Mouse (Mus musculus) hindbrain, postnatal 0 days (tissue): Measurements from ENCODE around the gene Rasal1. TPM values are rescaled to one million over a fixed set of nuclear protein-coding genes. Genes with fewer than 3 reads are reported as not detected.
A peak's percentile ranks its signal among the peaks of the same experiment; 100 is the strongest.

Experiments used
- ATAC-seq: fragments of 200-750 bp; cut with Nextera tagmentation; 2 replicates; pipeline ENCODE4 v1.8.0; 2017; ENCODE audit warnings: mild to moderate bottlenecking, moderate TSS enrichment, moderate library complexity
- DNase-seq: peaks from one replicate; pipeline ENCODE4 v3.0.0-alpha.2; 2015; ENCODE audit warnings: low spot score
- H3K27ac ChIP-seq: fragments of 300-500 bp; sonication (generic); 2 replicates; pipeline ENCODE4 v1.5.1; 2014; ENCODE audit warnings: mild to moderate bottlenecking
- H3K27me3 ChIP-seq: fragments of 300-500 bp; sonication (generic); 2 replicates; pipeline ENCODE4 v1.6.1; 2014; ENCODE audit warnings: low read length, mixed read lengths; ENCODE audit not compliant: insufficient read depth
- H3K36me3 ChIP-seq: fragments of 300-500 bp; sonication (generic); 2 replicates; pipeline ENCODE4 v1.6.1; 2014; ENCODE audit warnings: low read length, mixed read lengths; ENCODE audit not compliant: insufficient read depth
- H3K4me1 ChIP-seq: fragments of 300-500 bp; sonication (generic); 2 replicates; pipeline ENCODE4 v1.6.1; 2014; ENCODE audit warnings: antibody characterized with exemption, low read length, mixed read lengths; ENCODE audit not compliant: insufficient read depth
- H3K4me2 ChIP-seq: fragments of 300-500 bp; sonication (generic); 2 replicates; pipeline ENCODE4 v1.6.1; 2014; ENCODE audit warnings: low read depth, mild to moderate bottlenecking, low read length, moderate library complexity, mixed read lengths
- H3K4me3 ChIP-seq: fragments of 300-500 bp; sonication (generic); 2 replicates; pipeline ENCODE4 v1.5.1; 2014; ENCODE audit warnings: low read length
- H3K9ac ChIP-seq: fragments of 300-500 bp; sonication (generic); replicated peaks from 2 replicates; pipeline ENCODE4 v1.6.1; 2014; ENCODE audit warnings: mild to moderate bottlenecking, low read length, moderate library complexity, mixed read lengths
- H3K9me3 ChIP-seq: fragments of 300-500 bp; sonication (generic); 2 replicates; pipeline ENCODE4 v1.6.1; 2016; ENCODE audit warnings: low read length, mixed read lengths
- CTCF ChIP-seq: IDR thresholded peaks from 2 replicates; pipeline ENCODE4 v1.5.1; 2016; ENCODE audit warnings: antibody characterized with exemption, control low read depth, low read depth
- WGBS: fragments of 180-500 bp; shearing (Covaris S2); extraction: QIAGEN DNeasy Blood & Tissue Kit; methylation state at CpG from one replicate; pipeline ENCODE4 v1.1.7; 2014; 5-methylcytosine and 5-hydroxymethylcytosine counted together
- polyA plus RNA-seq: library from polyadenylated mRNA; unstranded; fragments of >200 nt; fragmentation: Nextera tagmentation; extraction: Ambion mirVana; gene quantifications from 2 replicates; pipeline ENCODE4 v1.2.1, GENCODE M21; 2015
- total RNA-seq: library from RNA; depleted of rRNA; stranded (reverse); fragments of >200 nt; gene quantifications from 2 replicates; pipeline ENCODE4 v1.2.3, GENCODE M21; 2014

The Rasal1 gene
- total and polyA plus RNA-seq, 2 experiments from 2014 or later = 4.7 to 8.2 TPM

DNA sequence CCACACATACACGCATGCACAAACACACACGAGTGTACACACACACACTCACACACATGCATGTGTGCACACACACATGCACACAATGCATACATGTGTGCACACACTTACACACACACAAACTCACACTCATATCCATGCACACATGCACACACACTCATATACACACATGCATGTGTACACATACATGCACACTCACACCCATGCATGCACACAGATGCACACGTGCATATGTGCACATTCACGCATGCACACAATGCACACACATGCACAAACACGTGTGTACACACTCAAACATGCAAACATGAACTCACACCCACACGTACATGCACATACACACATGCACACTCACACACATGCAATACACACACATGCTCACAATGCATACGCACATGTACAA lies 8.5 kb upstream of the Rasal1 start:
- Histone ChIP-seq H3K4me2 (no peak overlapping the region), H3K27ac (no peak overlapping the region), H3K4me3 (no peak overlapping the region), H3K9me3 (no peaks in the 10 kb centered on the region), H3K36me3 (no peaks in the 10 kb centered on the region), H3K4me1 (no peaks in the 10 kb centered on the region), H3K9ac (no peak overlapping the region), H3K27me3 (no peaks in the 10 kb centered on the region)
- no peak for DNase-seq
- WGBS = 92% methylated on average over 7 of the region's 7 CpGs
- no peak for ATAC-seq
- no peak for TF ChIP-seq CTCF

DNA sequence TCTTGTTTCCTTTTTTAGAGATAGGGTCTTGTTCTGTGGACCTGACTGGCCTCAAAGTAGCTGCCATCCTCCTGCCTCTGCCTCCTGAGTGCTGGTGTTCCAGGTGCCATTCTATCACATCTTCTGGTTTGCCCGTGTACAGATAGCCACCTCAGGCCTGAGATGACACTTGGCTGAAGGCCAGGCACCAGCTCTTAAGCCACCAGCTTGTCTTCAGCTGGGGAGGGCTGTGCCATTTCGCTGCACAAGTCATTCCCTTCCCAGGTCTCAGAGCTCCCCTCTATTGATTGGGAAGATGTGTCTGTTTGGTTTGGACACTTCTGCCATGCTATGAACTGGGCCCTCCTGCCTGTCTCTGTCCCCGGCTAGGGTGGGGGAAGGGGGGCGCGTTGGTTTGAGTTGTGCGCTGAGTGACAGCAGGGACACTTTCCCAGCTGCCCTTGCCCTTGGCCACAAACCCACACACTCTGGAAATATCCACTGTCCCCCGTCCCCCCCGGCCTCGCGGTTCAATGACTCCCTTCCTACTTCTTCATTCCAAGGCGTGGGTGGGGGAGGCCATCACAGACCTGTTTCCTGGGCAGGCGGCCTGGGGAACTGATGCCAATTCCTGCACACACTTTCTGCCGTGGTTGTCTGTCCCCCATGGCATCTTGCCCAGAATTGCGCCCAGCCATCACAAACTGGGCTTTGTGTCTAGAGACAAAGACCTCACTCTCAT lies 5.1 kb upstream of the Rasal1 start:
- Histone ChIP-seq H3K27me3 (no peaks in the 10 kb centered on the region), H3K36me3 (no peaks in the 10 kb centered on the region), H3K4me3 (no peak overlapping the region), H3K4me2 (no peak overlapping the region), H3K4me1 (no peaks in the 10 kb centered on the region), H3K27ac (no peak overlapping the region), H3K9ac (no peak overlapping the region), H3K9me3 (no peaks in the 10 kb centered on the region)
- DNase-seq = peak; percentile 55
- WGBS = 48% methylated on average over 14 of the region's 14 CpGs
- TF ChIP-seq CTCF = no peak
- ATAC-seq = no peak

DNA sequence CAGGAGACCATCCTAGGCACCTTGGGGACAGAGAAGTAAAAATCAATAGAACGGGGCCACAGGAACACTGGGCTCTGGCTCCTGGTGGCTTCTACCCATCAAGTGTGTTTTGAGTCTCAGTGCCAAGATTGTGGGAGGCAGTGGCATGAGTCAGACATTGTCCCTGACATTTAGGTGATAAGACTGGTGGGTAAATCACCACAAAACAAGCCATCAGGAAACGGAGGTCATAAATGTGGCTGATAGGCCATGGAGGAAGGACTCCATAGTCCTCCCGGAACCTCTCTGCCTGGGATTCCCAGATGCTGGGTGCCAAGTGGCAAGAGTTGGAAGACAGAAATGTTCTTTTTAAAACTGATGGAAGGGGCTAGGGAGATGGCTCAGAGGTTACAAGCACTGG lies 4.4 kb upstream of the Rasal1 start:
- H3K27ac ChIP-seq = no peak overlapping the region
- WGBS = 86% methylated on average over 3 of the region's 3 CpGs
- no peaks in the 10 kb centered on the region; the same call in 1 of the 2 replicates for H3K4me1 ChIP-seq
- peaks cover 5% of the 10 kb centered on the region for H3K27me3 ChIP-seq
- no peak for TF ChIP-seq CTCF
- no peak overlapping the region for H3K4me3 ChIP-seq
- H3K9ac ChIP-seq = no peak overlapping the region
- ATAC-seq = no peak
- DNase-seq = no peak
- H3K9me3 ChIP-seq = no peaks in the 10 kb centered on the region
- H3K36me3 ChIP-seq = no peaks in the 10 kb centered on the region
- H3K4me2 ChIP-seq = no peak overlapping the region

DNA sequence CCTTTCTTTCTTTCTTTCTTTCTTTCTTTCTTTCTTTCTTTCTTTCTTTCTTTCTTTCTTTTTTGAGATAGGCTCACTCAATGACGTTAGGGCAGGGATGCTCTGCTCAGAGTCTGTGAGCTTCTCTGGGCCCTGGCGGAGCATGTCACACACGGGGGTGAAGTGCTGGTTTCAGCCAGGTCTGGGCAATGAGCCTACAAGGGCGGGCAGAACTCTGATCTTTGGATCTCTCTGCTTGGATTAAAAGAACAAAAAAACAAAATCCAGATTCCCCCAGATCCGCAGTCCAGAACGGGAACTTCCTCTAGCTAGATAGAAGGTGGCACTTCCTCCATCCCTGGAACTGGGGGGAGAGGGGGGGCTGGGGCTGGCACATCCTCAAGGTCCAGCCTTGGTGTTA lies 2.8 kb upstream of the Rasal1 start:
- no peak for ATAC-seq

DNA sequence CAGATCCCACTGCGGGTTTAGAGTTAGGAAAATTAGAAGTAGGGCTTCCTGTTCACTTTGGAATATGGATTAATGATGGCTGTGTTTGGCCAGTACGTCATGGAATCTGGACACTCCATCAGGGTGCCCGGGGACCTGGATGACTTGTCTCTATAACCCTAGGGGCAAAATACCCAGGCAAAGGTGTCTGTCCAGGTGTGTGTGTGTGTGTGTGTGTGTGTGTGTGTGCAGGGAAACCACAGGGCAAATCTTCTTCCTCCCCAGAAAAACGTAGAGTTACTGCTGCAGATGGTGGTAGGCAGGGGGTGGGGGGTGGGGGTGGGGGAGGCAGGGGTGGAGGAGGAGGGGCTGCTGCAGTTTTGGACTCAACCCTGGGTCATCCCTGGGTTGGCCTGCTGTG lies 1.3 kb upstream of the Rasal1 start:
- Histone ChIP-seq H3K36me3 (no peaks in the 10 kb centered on the region), H3K27me3 (peaks cover 16% of the 10 kb centered on the region), H3K4me1 (no peaks in the 10 kb centered on the region; the same call in 1 of the 2 replicates), H3K4me2 (no peak overlapping the region), H3K9me3 (no peaks in the 10 kb centered on the region), H3K27ac (no peak overlapping the region), H3K9ac (no peak overlapping the region), H3K4me3 (no peak overlapping the region)
- no peak for DNase-seq
- 64% methylated on average over 4 of the region's 4 CpGs for WGBS
- no peak for ATAC-seq
- no peak for TF ChIP-seq CTCF

More for the DNA sequence above, 2.8 kb upstream of the Rasal1 start:
- H3K4me2 ChIP-seq = no peak overlapping the region
- H3K4me1 ChIP-seq = no peaks in the 10 kb centered on the region; the same call in 1 of the 2 replicates
- no peak for TF ChIP-seq CTCF
- no peak overlapping the region for H3K9ac ChIP-seq
- no peak overlapping the region for H3K27ac ChIP-seq
- WGBS = 39% methylated on average over 6 of the region's 6 CpGs
- H3K4me3 ChIP-seq = no peak overlapping the region
- H3K9me3 ChIP-seq = no peaks in the 10 kb centered on the region
- H3K36me3 ChIP-seq = no peaks in the 10 kb centered on the region
- DNase-seq = peak; percentile 61
- peaks cover 16% of the 10 kb centered on the region for H3K27me3 ChIP-seq

DNA sequence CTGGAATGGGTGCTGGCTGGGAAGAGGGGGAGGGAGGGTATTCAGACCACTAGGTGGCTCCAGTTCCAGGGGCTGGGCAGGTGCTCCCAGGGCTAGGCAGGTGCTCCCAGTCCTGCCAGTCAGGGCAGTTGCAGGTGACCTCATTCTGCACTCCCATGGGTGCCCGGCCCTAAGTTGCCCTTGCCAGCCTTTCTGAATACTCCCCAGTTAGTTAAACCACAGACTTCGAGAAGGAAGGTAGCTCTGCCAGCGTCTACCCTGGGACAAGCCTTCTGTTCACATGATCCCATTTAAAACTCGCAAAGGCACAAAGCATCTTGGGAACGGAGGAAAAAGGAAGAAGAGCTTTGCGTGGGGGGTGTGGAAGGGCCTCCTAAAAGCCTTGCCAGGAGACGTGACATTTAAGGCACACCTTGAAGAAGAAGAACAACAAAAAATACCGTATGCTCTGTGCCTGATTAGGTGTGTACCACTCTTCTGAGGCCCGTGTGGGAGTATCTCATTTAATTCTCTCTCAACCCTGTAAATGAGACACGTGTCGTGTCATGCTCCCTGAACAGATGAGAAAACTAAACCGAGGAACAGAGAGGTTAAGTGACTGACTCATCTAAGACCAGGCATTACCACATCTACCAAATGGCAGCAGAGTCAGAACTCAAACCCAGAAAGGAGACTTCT lies 659 bp upstream of the Rasal1 start:
- Histone ChIP-seq H3K27ac (no peak overlapping the region), H3K27me3 (peaks cover 16% of the 10 kb centered on the region), H3K4me2 (no peak overlapping the region), H3K4me3 (no peak overlapping the region; the same call in 1 of the 2 replicates), H3K9me3 (no peaks in the 10 kb centered on the region), H3K4me1 (no peaks in the 10 kb centered on the region; the same call in 1 of the 2 replicates), H3K36me3 (no peaks in the 10 kb centered on the region), H3K9ac (no peak overlapping the region)
- no peak for DNase-seq
- WGBS = 41% methylated on average over 12 of the region's 12 CpGs
- TF ChIP-seq CTCF = peak; percentile 23; the same call in 1 of the 2 replicates
- no peak for ATAC-seq

DNA sequence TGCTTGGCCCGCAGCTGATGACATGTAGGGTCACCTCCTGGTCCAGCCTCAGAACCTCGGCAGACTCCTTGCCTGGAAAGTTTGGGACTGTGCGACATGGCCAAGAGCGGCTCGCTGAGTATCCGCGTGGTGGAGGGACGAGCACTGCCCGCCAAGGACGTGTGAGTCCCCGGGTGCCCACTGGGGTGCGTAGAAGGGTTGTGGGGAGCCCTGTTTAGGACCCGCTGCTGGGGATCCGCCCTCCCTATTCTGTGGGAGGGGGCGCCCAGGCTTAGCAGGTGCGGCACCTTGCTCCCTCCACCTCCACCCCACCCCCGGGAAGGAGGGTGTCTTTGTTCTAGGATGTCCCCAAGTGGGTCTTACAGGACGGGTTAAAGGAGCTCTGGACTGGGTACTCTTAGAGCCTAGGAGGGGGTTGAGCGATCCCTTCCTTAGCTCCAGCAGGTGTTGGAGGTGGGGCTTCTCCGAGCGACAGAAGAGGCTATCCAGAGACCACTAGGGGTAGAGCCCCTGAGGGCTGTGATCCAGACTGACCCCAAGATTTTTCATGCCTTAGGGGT lies 842 bp downstream of the Rasal1 start:
- peak; percentile 61 for ATAC-seq
- Histone ChIP-seq H3K9ac (0 out of 2 replicates have a peak overlapping the region, but pooled peaks have one; percentile 1), H3K36me3 (no peaks in the 10 kb centered on the region), H3K4me3 (peak overlapping the region; percentile 24), H3K9me3 (no peaks in the 10 kb centered on the region), H3K27me3 (peaks cover 16% of the 10 kb centered on the region), H3K27ac (no peak overlapping the region), H3K4me1 (no peaks in the 10 kb centered on the region; the same call in 1 of the 2 replicates), H3K4me2 (peak overlapping the region; percentile 48)
- peak; percentile 18 for DNase-seq
- peak; percentile 31 for TF ChIP-seq CTCF
- WGBS = 5% methylated on average over 21 of the region's 21 CpGs
